In the genomic region with DNA sequence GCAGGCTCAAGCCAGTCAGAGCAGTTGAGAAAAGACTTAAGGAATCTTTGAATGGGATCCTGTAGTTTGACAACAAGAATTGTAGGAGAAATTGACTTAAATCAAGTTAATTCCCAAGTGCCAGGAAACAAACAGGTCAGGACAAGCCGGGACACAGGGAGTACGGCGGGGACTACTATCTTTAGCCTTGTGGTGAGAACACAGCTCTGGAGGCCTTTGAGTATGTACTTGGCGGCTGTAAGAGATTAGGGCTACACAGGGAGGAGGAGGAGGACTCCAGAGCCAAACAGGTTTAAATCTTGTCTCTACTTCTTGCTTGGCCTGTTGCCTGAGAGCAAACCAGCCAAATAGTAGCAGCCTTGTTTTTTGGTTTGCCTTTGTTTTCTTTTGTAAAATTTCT, we compare ENCODE assay signal across 12 mouse cellular contexts. TPM values are rescaled to one million over a fixed set of nuclear protein-coding genes. Genes with fewer than 3 reads are reported as not detected.
DNase-seq lines count a peak whose midpoint lies in the region; ATAC-seq and TF ChIP-seq lines count a peak whose summit lies in the region.
"Had no signal": no experiment of that assay in that cellular context is flagged by ENCODE, and none has a peak within 500 bp of the region (broad histone marks: within the 10 kb centered on the region; RNA-seq: fewer than 3 reads in every experiment).

No protein-coding gene starts in this region.

- TF ChIP-seq EP300 in lung, postnatal 0 days (IDR thresholded peaks at IDR 0.05), result no peak
- TF ChIP-seq EP300 in stomach, postnatal 0 days (optimal IDR thresholded peaks at IDR 0.05), result peak; percentile 93

- WGBS in lung, postnatal 0 days, result 59% methylated on average over 4 of the region's 4 CpGs
- WGBS in heart, embryonic 14.5 days, result 8% methylated on average over 4 of the region's 4 CpGs
- 22% methylated on average over 4 of the region's 4 CpGs for WGBS in stomach, postnatal 0 days

- no peaks in the 10 kb centered on the region for H3K36me3 ChIP-seq in lung, postnatal 0 days (ENCODE audit: insufficient read depth, low read length)
- no peaks in the 10 kb centered on the region for H3K36me3 ChIP-seq in heart, embryonic 14.5 days (ENCODE audit: control insufficient read depth, insufficient read depth, low read length)
- no peaks in the 10 kb centered on the region for H3K36me3 ChIP-seq in stomach, postnatal 0 days (ENCODE audit: control insufficient read depth, insufficient read depth, low read length)
- H3K36me3 ChIP-seq: forebrain, embryonic 15.5 days had no signal

- DNase-seq in lung, postnatal 0 days (ENCODE audit: low spot score), result peak; percentile 34
- no peak for DNase-seq in lung, postnatal 25 days (ENCODE audit: low spot score)
- DNase-seq in heart, adult 11 months, result peak; percentile 96
- DNase-seq in stomach, postnatal 0 days (ENCODE audit: low spot score), result no peak
- DNase-seq in spleen, postnatal 36 days (ENCODE audit: low spot score in 2 of 2), result no peak
- no peak for DNase-seq in kidney, postnatal 14 days
- DNase-seq: kidney, postnatal 36 days; right cerebral cortex, adult 18-20 months had no signal

- no peak overlapping the region for H3K4me3 ChIP-seq in lung, postnatal 0 days (ENCODE audit: low read depth, low read length)
- H3K4me3 ChIP-seq in heart, embryonic 14.5 days (ENCODE audit: control insufficient read depth in 1 of 2, insufficient read depth in 1 of 2, low read depth in 1 of 2, low read length in 2 of 2), result no peak overlapping the region
- H3K4me3 ChIP-seq in stomach, postnatal 0 days (ENCODE audit: low read depth, low read length), result no peak overlapping the region
- H3K4me3 ChIP-seq: forebrain, embryonic 15.5 days had no signal

- no peak overlapping the region for H3K27ac ChIP-seq in lung, postnatal 0 days (ENCODE audit: low read length)
- 0 out of 4 replicates have a peak overlapping the region, but pooled peaks of 1 of the 2 experiments have one; percentile 15 for H3K27ac ChIP-seq in heart, embryonic 14.5 days (replicated peaks in 1 of 2; ENCODE audit: control insufficient read depth in 1 of 2, insufficient read depth in 1 of 2, low read depth in 2 of 2, low read length in 2 of 2)
- H3K27ac ChIP-seq in stomach, postnatal 0 days (replicated peaks), result peak overlapping the region; percentile 58; the same call in 1 of the 2 replicates
- H3K27ac ChIP-seq: forebrain, embryonic 15.5 days had no signal

- no peaks in the 10 kb centered on the region for H3K9me3 ChIP-seq in lung, postnatal 0 days (ENCODE audit: low read length)
- H3K9me3 ChIP-seq in heart, embryonic 14.5 days (ENCODE audit: control insufficient read depth, low read length), result no peaks in the 10 kb centered on the region
- no peaks in the 10 kb centered on the region for H3K9me3 ChIP-seq in stomach, postnatal 0 days (ENCODE audit: control insufficient read depth, low read length)
- H3K9me3 ChIP-seq: forebrain, embryonic 15.5 days had no signal

- H3K4me2 ChIP-seq in lung, postnatal 0 days (replicated peaks; ENCODE audit: low read depth, low read length), result no peak overlapping the region
- 0 out of 2 replicates have a peak overlapping the region, but pooled peaks have one; percentile 28 for H3K4me2 ChIP-seq in heart, embryonic 14.5 days (ENCODE audit: low read length)
- H3K4me2 ChIP-seq in stomach, postnatal 0 days (replicated peaks; ENCODE audit: low read depth), result no peak overlapping the region
- H3K4me2 ChIP-seq: forebrain, embryonic 15.5 days; midbrain, embryonic 11.5 days had no signal

- H3K4me1 ChIP-seq in lung, postnatal 0 days (ENCODE audit: insufficient read depth, low read depth, low read length), result no peaks in the 10 kb centered on the region
- peaks cover 10 to 20% of the 10 kb centered on the region in 2 experiments for H3K4me1 ChIP-seq in heart, embryonic 14.5 days (ENCODE audit: control insufficient read depth in 2 of 2, insufficient read depth in 2 of 2, low read length in 2 of 2)
- H3K4me1 ChIP-seq in stomach, postnatal 0 days (replicated peaks; ENCODE audit: control insufficient read depth, insufficient read depth), result no peaks in the 10 kb centered on the region
- H3K4me1 ChIP-seq: forebrain, embryonic 15.5 days had no signal

- no peak overlapping the region for H3K9ac ChIP-seq in lung, postnatal 0 days (replicated peaks; ENCODE audit: low read depth)
- H3K9ac ChIP-seq in heart, embryonic 14.5 days (ENCODE audit: low read length), result no peak overlapping the region
- no peak overlapping the region for H3K9ac ChIP-seq in stomach, postnatal 0 days (ENCODE audit: low read length)
- H3K9ac ChIP-seq: forebrain, embryonic 15.5 days had no signal

- peak; percentile 53 for ATAC-seq in lung, postnatal 0 days
- ATAC-seq in heart, embryonic 14.5 days (ENCODE audit: insufficient number of reproducible peaks, insufficient read depth, low FRiP score, low read depth), result peak; percentile 72; the same call in 1 of the 2 replicates
- ATAC-seq in stomach, postnatal 0 days (ENCODE audit: low FRiP score, low TSS enrichment), result peak; percentile 85; the same call in 1 of the 2 replicates
- ATAC-seq: forebrain, embryonic 15.5 days had no signal

- no peaks in the 10 kb centered on the region for H3K27me3 ChIP-seq in lung, postnatal 0 days (replicated peaks; ENCODE audit: insufficient read depth, low read length)
- no peaks in the 10 kb centered on the region for H3K27me3 ChIP-seq in heart, embryonic 14.5 days (ENCODE audit: control insufficient read depth, insufficient read depth, low read length)
- H3K27me3 ChIP-seq in stomach, postnatal 0 days (ENCODE audit: control insufficient read depth, insufficient read depth, low read length), result no peaks in the 10 kb centered on the region
- H3K27me3 ChIP-seq: forebrain, embryonic 15.5 days had no signal

- no peak for TF ChIP-seq CTCF in lung, postnatal 0 days (IDR thresholded peaks at IDR 0.05)
- TF ChIP-seq CTCF in stomach, postnatal 0 days (IDR thresholded peaks at IDR 0.05; ENCODE audit: low read depth), result no peak

RNA-seq across cellular contexts. Expression of gene Ugcg, which starts 14.1 kb away (rescaled TPM):
- 13.8 and 16.2 TPM in 2 replicates for polyA plus RNA-seq in lung, postnatal 0 days (2015; fragmentation: Nextera tagmentation; extraction: Ambion mirVana)
- polyA plus RNA-seq in heart, embryonic 14.5 days (2014; fragmentation: Nextera tagmentation; extraction: Ambion mirVana), result 10.7 and 11.0 TPM in 2 replicates
- polyA plus RNA-seq in stomach, postnatal 0 days (2015; fragmentation: Nextera tagmentation; extraction: Ambion mirVana), result 18.9 and 19.0 TPM in 2 replicates

RNA-seq across cellular contexts. Expression of gene AI481877, which starts 36.2 kb away (rescaled TPM):
- not detected in 2 replicates for polyA plus RNA-seq in lung, postnatal 0 days (2015; fragmentation: Nextera tagmentation; extraction: Ambion mirVana)
- not detected in 2 replicates for polyA plus RNA-seq in heart, embryonic 14.5 days (2014; fragmentation: Nextera tagmentation; extraction: Ambion mirVana)
- 1.2 and 1.4 TPM in 2 replicates for polyA plus RNA-seq in stomach, postnatal 0 days (2015; fragmentation: Nextera tagmentation; extraction: Ambion mirVana)
- polyA plus RNA-seq: forebrain, embryonic 15.5 days; liver, embryonic 16.5 days; midbrain, embryonic 11.5 days had no signal

Comparison
In these comparisons a context has a peak if more than half of its experiments do, and no peak if none do; other contexts are left out.
1. DNase-seq: peak in lung, postnatal 0 days (single experiment) and heart, adult 11 months (single experiment); none in lung, postnatal 25 days (single experiment), stomach, postnatal 0 days (single experiment), spleen, postnatal 36 days (0 of 2) and kidney, postnatal 14 days (single experiment).
2. Peak in every context shown above with its lines, with median percentiles within 50 percentile points of each other: ATAC-seq.